In the genomic region with DNA sequence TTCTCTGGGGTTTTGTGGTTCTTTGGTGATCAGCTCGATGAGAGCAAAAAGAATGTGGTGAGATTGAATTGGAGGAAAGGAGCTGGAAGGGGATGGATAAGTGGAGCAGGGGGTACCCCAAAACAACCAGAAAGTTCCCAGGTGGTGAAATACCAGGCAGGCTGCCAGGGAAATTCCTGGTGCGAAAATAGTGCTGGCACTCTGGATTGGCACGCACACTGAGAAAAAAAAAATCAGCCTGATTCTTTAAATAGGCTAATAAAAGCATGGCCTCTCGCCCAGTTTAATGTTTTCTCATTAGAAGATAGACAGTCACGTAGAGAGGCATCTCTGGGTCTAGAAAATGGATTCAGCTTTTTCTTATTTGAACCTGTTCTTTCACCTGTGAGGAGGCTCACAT, we compare ENCODE assay signal across 11 mouse cellular contexts.
DNase-seq lines count a peak whose midpoint lies in the region; ATAC-seq and TF ChIP-seq lines count a peak whose summit lies in the region.
"Had no signal": no experiment of that assay in that cellular context is flagged by ENCODE, and none has a peak within 500 bp of the region (broad histone marks: within the 10 kb centered on the region; RNA-seq: fewer than 3 reads in every experiment).

No protein-coding gene starts in this region.

- no peak overlapping the region for H3K9ac ChIP-seq in kidney, embryonic 15.5 days
- H3K9ac ChIP-seq: limb, embryonic 15.5 days; midbrain, embryonic 12.5 days had no signal

- intact Hi-C loops in heart, postnatal 14 days (cut with DNase I) = loop anchor here (5.0 kb wide), 1 partner anchor 35 kb away; no protein-coding TSS in a partner anchor

- no peak overlapping the region for H3K4me3 ChIP-seq in kidney, adult 2 months (ENCODE audit: insufficient read depth, low read depth, low read length)
- no peak overlapping the region for H3K4me3 ChIP-seq in kidney, embryonic 15.5 days (replicated peaks)
- H3K4me3 ChIP-seq: limb, embryonic 15.5 days; midbrain, embryonic 12.5 days had no signal

- no peak for TF ChIP-seq CTCF in kidney, adult 2 months (conservative IDR thresholded peaks at IDR 0.05; ENCODE audit: insufficient read depth, insufficient read length, low read depth, low read length)

- H3K4me2 ChIP-seq in kidney, embryonic 15.5 days = no peak overlapping the region
- H3K4me2 ChIP-seq: limb, embryonic 15.5 days; midbrain, embryonic 12.5 days had no signal

- TF ChIP-seq POLR2A in kidney, adult 2 months (IDR thresholded peaks at IDR 0.05; ENCODE audit: low read depth, low read length) = no peak

- H3K27ac ChIP-seq in kidney, adult 2 months (ENCODE audit: insufficient read depth, low read depth, low read length) = no peak overlapping the region
- H3K27ac ChIP-seq in kidney, embryonic 15.5 days = no peak overlapping the region
- H3K27ac ChIP-seq: limb, embryonic 15.5 days; midbrain, embryonic 12.5 days; stomach, postnatal 0 days had no signal

- DNase-seq in adrenal gland, postnatal 14 days = peak; percentile 17
- no peak for DNase-seq in adrenal gland, adult 8-10 months
- DNase-seq in kidney, adult 2 months = peak; percentile 63
- peak; percentile 18 for DNase-seq in brain, adult 2 months (ENCODE audit: low read depth, low spot score)
- DNase-seq in heart, postnatal 14 days = peak; percentile 44 to 74
- DNase-seq in gastrocnemius, adult 8-10 months (ENCODE audit: low spot score in 2 of 2) = no peak
- DNase-seq in testis, postnatal 10 days (ENCODE audit: low spot score) = no peak

- no peaks in the 10 kb centered on the region for H3K36me3 ChIP-seq in kidney, adult 2 months (ENCODE audit: control insufficient read depth, insufficient read depth, low read length)
- no peaks in the 10 kb centered on the region for H3K36me3 ChIP-seq in kidney, embryonic 15.5 days
- H3K36me3 ChIP-seq: limb, embryonic 15.5 days; midbrain, embryonic 12.5 days had no signal

- 41% methylated on average over 5 of the region's 5 CpGs for WGBS in kidney, adult 2 months
- 84% methylated on average over 5 of the region's 5 CpGs for WGBS in kidney, embryonic 15.5 days

- H3K27me3 ChIP-seq in kidney, adult 2 months (replicated peaks; ENCODE audit: control insufficient read depth, insufficient read depth, low read length) = no peaks in the 10 kb centered on the region
- no peaks in the 10 kb centered on the region for H3K27me3 ChIP-seq in kidney, embryonic 15.5 days
- H3K27me3 ChIP-seq: limb, embryonic 15.5 days; midbrain, embryonic 12.5 days had no signal

- ATAC-seq in kidney, embryonic 15.5 days (replicated peaks; ENCODE audit: low FRiP score) = no peak

- no peaks in the 10 kb centered on the region for H3K9me3 ChIP-seq in kidney, embryonic 15.5 days (replicated peaks)
- H3K9me3 ChIP-seq: limb, embryonic 15.5 days; midbrain, embryonic 12.5 days had no signal

- no peaks in the 10 kb centered on the region for H3K4me1 ChIP-seq in kidney, adult 2 months (ENCODE audit: control insufficient read depth, insufficient read depth, low read length)
- H3K4me1 ChIP-seq in kidney, embryonic 15.5 days = no peaks in the 10 kb centered on the region
- H3K4me1 ChIP-seq: limb, embryonic 15.5 days; midbrain, embryonic 12.5 days had no signal

Comparison
In these comparisons a context has a peak if more than half of its experiments do, and no peak if none do; other contexts are left out.
1. DNase-seq: peak in adrenal gland, postnatal 14 days (single experiment), kidney, adult 2 months (single experiment), brain, adult 2 months (single experiment) and heart, postnatal 14 days (2 of 2); none in adrenal gland, adult 8-10 months (single experiment), gastrocnemius, adult 8-10 months (0 of 2) and testis, postnatal 10 days (single experiment).